Mouse (Mus musculus): Measurements from ENCODE around the gene Glrx5.

The Glrx5 gene

DNA sequence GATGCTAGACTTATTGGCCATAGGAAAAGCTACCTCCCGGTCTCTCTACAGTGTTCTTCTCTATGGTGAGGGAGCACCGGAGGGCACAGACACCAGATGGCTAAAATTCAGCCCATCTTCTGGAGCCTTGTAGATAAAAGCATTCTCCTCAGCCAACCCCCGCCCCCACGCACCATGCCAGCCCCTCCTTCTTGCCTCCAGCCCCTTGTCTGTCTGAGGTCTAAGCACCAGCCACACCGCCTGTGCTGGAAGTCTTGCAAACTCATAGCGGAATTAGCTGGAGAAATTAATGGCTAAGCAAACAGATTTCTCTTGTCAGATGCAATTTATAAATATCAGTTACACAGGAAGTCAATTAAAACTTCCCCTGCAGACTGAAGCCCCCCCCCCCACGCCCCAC is 43.0 kb downstream of the Glrx5 start:
- peak; percentile 70 to 82 for DNase-seq

DNA sequence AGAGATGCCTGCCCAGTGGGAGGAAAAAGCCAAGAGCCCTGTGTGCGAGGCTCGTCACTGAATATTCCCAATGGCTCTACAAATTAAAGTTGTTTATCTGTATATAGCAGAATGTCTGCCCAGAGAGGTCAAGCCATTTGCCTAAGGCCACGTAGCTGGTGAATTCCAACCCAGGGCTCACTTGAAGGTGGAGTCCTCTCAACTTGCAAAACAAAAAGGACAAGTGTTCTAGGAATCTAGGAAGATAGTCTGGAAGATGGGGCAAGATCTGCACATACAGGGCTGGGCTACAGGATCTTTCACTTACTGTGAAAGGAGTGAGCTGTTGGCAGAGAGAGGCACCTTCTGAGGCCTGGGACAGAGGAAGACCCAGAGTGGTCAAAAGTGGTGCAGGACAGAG is 44.0 kb downstream of the Glrx5 start:
- no peak for DNase-seq

- DNase-seq: no peak
Measured at GRCm38 (mm10) chr12:105077232-105077631, 44.7 kb downstream of the Glrx5 start.

GRCm38 (mm10) chr12:105084171-105084570 is 51.7 kb downstream of the Glrx5 start:
- peak; percentile 75 to 80 for DNase-seq

- DNase-seq: no peak
Measured at GRCm38 (mm10) chr12:105084816-105085215, 52.3 kb downstream of the Glrx5 start.

DNA sequence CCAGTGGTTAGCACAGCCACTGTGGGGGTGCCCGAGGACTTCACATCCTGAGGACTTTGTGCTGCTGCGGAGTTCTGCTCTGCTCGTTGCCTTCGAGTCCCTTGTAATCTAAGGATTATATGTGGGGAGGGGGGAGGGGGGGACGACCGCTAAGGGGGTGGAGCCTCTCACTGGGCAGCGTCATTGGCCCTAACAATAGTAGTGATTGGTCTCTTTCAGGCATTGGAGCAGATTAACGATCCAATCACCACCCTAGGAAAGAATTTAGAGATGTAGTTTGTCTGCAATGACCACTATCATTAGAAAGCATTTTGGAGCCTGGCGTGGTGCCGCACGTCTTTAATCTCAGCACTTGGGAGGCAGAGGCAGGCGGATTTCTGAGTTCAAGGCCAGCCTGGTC is 52.8 kb downstream of the Glrx5 start:
- no peak for DNase-seq

GRCm38 (mm10) chr12:105086781-105087180 is 54.3 kb downstream of the Glrx5 start:
- peak; percentile 74 to 78 for DNase-seq

DNA sequence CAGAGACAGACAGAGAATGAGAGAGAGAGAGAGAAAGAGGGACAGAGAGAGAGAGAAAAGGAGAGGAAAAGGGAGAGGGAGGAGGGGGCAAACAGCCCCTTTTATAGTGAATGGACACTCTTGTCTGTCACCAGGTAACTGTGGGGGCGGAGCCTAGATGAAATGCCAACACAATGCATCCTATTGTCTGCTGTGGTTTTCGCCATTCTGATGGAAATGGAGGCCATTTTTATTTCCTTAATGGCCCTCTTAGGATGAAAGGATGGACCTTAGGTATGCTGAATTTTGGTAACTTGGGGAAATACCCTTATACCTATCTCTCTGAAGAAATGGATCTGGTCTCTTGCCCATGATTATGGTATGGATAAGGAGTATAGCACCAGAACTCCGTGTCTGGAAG is 54.9 kb downstream of the Glrx5 start:
- DNase-seq: no peak

- peak; percentile 81 to 88 for DNase-seq
Measured at GRCm38 (mm10) chr12:105089231-105089630, 56.7 kb downstream of the Glrx5 start.

DNA sequence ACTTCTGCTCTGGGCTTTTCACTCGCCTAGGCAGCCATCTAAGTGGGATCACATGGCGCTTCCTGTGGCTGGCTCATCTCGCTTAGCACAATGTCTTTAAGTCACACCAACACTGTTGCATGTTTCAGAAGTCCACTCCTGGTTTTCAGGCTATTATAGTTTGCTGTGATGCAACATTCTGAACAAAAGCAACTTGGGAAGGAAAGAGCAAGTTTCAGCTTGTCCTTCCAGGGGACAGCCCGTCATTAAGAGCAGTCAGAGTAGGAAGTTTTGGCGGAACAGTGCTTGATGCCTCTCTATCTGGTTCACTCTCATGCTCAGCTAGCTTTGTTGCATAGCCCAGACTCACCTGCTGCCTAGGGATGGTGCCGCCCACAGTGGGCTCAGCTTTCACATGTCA is 59.1 kb downstream of the Glrx5 start:
- no peak for DNase-seq

Measured in cerebellum, postnatal 10 days (tissue).